Mouse (Mus musculus): ENCODE data around the gene D630023F18Rik.

Gene D630023F18Rik

GRCm38 (mm10) chr1:65122574-65123372 lies at the start of gene D630023F18Rik:
D630023F18Rik (minus strand) TSS chr1:65123214.
- DNase-seq (ENCODE audit: low spot score), result no peak

GRCm38 (mm10) chr1:65171579-65171978 lies 48.6 kb upstream of the D630023F18Rik start:
- no peak for DNase-seq (ENCODE audit: low spot score)

GRCm38 (mm10) chr1:65169947-65170346 lies 46.9 kb upstream of the D630023F18Rik start:
- DNase-seq (ENCODE audit: low spot score), result no peak

GRCm38 (mm10) chr1:65169536-65169935 lies 46.5 kb upstream of the D630023F18Rik start:
- DNase-seq (ENCODE audit: low spot score), result no peak

- no peak for DNase-seq (ENCODE audit: low spot score)
Observed at GRCm38 (mm10) chr1:65167496-65167895, 44.5 kb upstream of the D630023F18Rik start.

GRCm38 (mm10) chr1:65162210-65162609 lies 39.2 kb upstream of the D630023F18Rik start:
- DNase-seq (ENCODE audit: low spot score), result no peak

GRCm38 (mm10) chr1:65156111-65156510 lies 33.1 kb upstream of the D630023F18Rik start:
- no peak for DNase-seq (ENCODE audit: low spot score)

- no peak for DNase-seq (ENCODE audit: low spot score)
Observed at GRCm38 (mm10) chr1:65154814-65155213, 31.8 kb upstream of the D630023F18Rik start.

- no peak for DNase-seq (ENCODE audit: low spot score)
Observed at GRCm38 (mm10) chr1:65147971-65148370, 25.0 kb upstream of the D630023F18Rik start.

- DNase-seq (ENCODE audit: low spot score), result no peak
Observed at GRCm38 (mm10) chr1:65147326-65147725, 24.3 kb upstream of the D630023F18Rik start.

- no peak for DNase-seq (ENCODE audit: low spot score)
Observed at GRCm38 (mm10) chr1:65146601-65147000, 23.6 kb upstream of the D630023F18Rik start.

- DNase-seq (ENCODE audit: low spot score), result no peak
Observed at GRCm38 (mm10) chr1:65144783-65145182, 21.8 kb upstream of the D630023F18Rik start.

GRCm38 (mm10) chr1:65137560-65137959 lies 14.5 kb upstream of the D630023F18Rik start:
- DNase-seq (ENCODE audit: low spot score), result no peak

GRCm38 (mm10) chr1:65132833-65133232 lies 9.8 kb upstream of the D630023F18Rik start:
- no peak for DNase-seq (ENCODE audit: low spot score)

GRCm38 (mm10) chr1:65131671-65132070 lies 8.7 kb upstream of the D630023F18Rik start:
- no peak for DNase-seq (ENCODE audit: low spot score)

GRCm38 (mm10) chr1:65130226-65130625 lies 7.2 kb upstream of the D630023F18Rik start:
- no peak for DNase-seq (ENCODE audit: low spot score)

- DNase-seq (ENCODE audit: low spot score), result no peak
Observed at GRCm38 (mm10) chr1:65129634-65130180, 6.7 kb upstream of the D630023F18Rik start.

GRCm38 (mm10) chr1:65119438-65119837 lies 3.6 kb downstream of the D630023F18Rik start, which contains the start of gene Gm28845:
Gm28845 (minus strand) TSS chr1:65119558.
- DNase-seq (ENCODE audit: low spot score), result no peak

GRCm38 (mm10) chr1:65118150-65118913 lies 4.7 kb downstream of the D630023F18Rik start:
- no peak for DNase-seq (ENCODE audit: low spot score)

GRCm38 (mm10) chr1:65113536-65114172 lies 9.4 kb downstream of the D630023F18Rik start:
- DNase-seq (ENCODE audit: low spot score), result no peak

- no peak for DNase-seq (ENCODE audit: low spot score)
Observed at GRCm38 (mm10) chr1:65112807-65113196, 10.2 kb downstream of the D630023F18Rik start.
